Comparison of ENCODE assay signal across 8 mouse cellular contexts in genomic region chr7:89939497-89940353, GRCm38 (mm10). TPM values are rescaled to one million over a fixed set of nuclear protein-coding genes. Genes with fewer than 3 reads are reported as not detected.
A peak's percentile ranks its signal among the peaks of the same experiment; 100 is the strongest.
DNase-seq lines count a peak whose midpoint lies in the region; ATAC-seq and TF ChIP-seq lines count a peak whose summit lies in the region.

No protein-coding gene starts in this region.

- H3K9ac ChIP-seq in heart, embryonic 11.5 days (ENCODE audit: low read depth, low read length): peak overlapping the region; percentile 86
- H3K9ac ChIP-seq in ES-Bruce4 (ENCODE audit: low read depth, poor library complexity, severe bottlenecking): peak overlapping the region; percentile 73
- H3K9ac ChIP-seq in forebrain, embryonic 13.5 days: peak overlapping the region; percentile 78
- H3K9ac ChIP-seq in liver, embryonic 14.5 days (replicated peaks): peak overlapping the region; percentile 75

- peak overlapping the region; percentile 76 for H3K4me3 ChIP-seq in heart, embryonic 11.5 days (ENCODE audit: low read depth, low read length)
- H3K4me3 ChIP-seq in ES-Bruce4 (ENCODE audit: low read depth, low read length): peak overlapping the region; percentile 36
- peak overlapping the region; percentile 86 for H3K4me3 ChIP-seq in forebrain, embryonic 13.5 days
- H3K4me3 ChIP-seq in liver, embryonic 14.5 days (ENCODE audit: insufficient read depth in 1 of 2, low read depth in 2 of 2, low read length in 2 of 2): peak overlapping the region; percentile 11 to 79

- DNase-seq in heart, postnatal 36 days: no peak
- DNase-seq in liver, embryonic 14.5 days (ENCODE audit: low read depth in 3 of 3, low spot score in 3 of 3): no peak
- DNase-seq in adipocyte (ENCODE audit: low spot score): no peak
- DNase-seq in cerebellum, adult 18-20 months: no peak
- DNase-seq in cerebellum, adult 11 months: no peak

- TF ChIP-seq CTCF in ES-Bruce4 (IDR thresholded peaks at IDR 0.05; ENCODE audit: low read depth, low read length): no peak
- no peak for TF ChIP-seq CTCF in liver, embryonic 14.5 days (IDR thresholded peaks at IDR 0.05; ENCODE audit: low read depth)

- no peak for TF ChIP-seq POLR2A in ES-Bruce4 (IDR thresholded peaks at IDR 0.05; ENCODE audit: insufficient read depth, low read length)

- H3K27me3 ChIP-seq in heart, embryonic 11.5 days (ENCODE audit: control insufficient read depth, insufficient read depth, low read length): no peaks in the 10 kb centered on the region
- no peaks in the 10 kb centered on the region for H3K27me3 ChIP-seq in ES-Bruce4 (ENCODE audit: control insufficient read depth, insufficient read depth, low read length, poor library complexity, severe bottlenecking)
- H3K27me3 ChIP-seq in forebrain, embryonic 13.5 days: no peaks in the 10 kb centered on the region
- no peaks in the 10 kb centered on the region for H3K27me3 ChIP-seq in liver, embryonic 14.5 days (ENCODE audit: control insufficient read depth, insufficient read depth, low read length)

- ATAC-seq in heart, embryonic 11.5 days (replicated peaks; ENCODE audit: insufficient number of reproducible peaks, low FRiP score, low TSS enrichment): no peak
- no peak for ATAC-seq in forebrain, embryonic 13.5 days
- no peak for ATAC-seq in liver, embryonic 14.5 days (ENCODE audit: insufficient read depth)

- H3K36me3 ChIP-seq in heart, embryonic 11.5 days (ENCODE audit: control insufficient read depth, insufficient read depth, low read length): no peaks in the 10 kb centered on the region
- peaks cover 4% of the 10 kb centered on the region for H3K36me3 ChIP-seq in ES-Bruce4 (ENCODE audit: control insufficient read depth, insufficient read depth, low read length, poor library complexity, severe bottlenecking)
- peaks cover 2% of the 10 kb centered on the region; the same call in 1 of the 2 replicates for H3K36me3 ChIP-seq in forebrain, embryonic 13.5 days (ENCODE audit: poor library complexity, severe bottlenecking)
- no peaks in the 10 kb centered on the region for H3K36me3 ChIP-seq in liver, embryonic 14.5 days (replicated peaks; ENCODE audit: control insufficient read depth, insufficient read depth, low read depth)

- WGBS in heart, embryonic 11.5 days (ENCODE audit: insufficient replicate concordance): 56% methylated on average over 15 of the region's 15 CpGs
- 29% methylated on average over 15 of the region's 15 CpGs for WGBS in forebrain, embryonic 13.5 days
- 45% methylated on average over 15 of the region's 15 CpGs for WGBS in liver, embryonic 14.5 days (ENCODE audit: insufficient replicate concordance)

- no peak for TF ChIP-seq EP300 in ES-Bruce4 (IDR thresholded peaks at IDR 0.05; ENCODE audit: insufficient read depth, low read depth, low read length)
- TF ChIP-seq EP300 in liver, embryonic 14.5 days (IDR thresholded peaks at IDR 0.05; ENCODE audit: low read depth): no peak

- H3K4me1 ChIP-seq in heart, embryonic 11.5 days (ENCODE audit: control insufficient read depth, insufficient read depth, low read length): no peaks in the 10 kb centered on the region; the same call in 1 of the 2 replicates
- no peaks in the 10 kb centered on the region for H3K4me1 ChIP-seq in ES-Bruce4 (ENCODE audit: control insufficient read depth, insufficient read depth, low read length)
- H3K4me1 ChIP-seq in forebrain, embryonic 13.5 days: peaks cover 10% of the 10 kb centered on the region
- H3K4me1 ChIP-seq in liver, embryonic 14.5 days (replicated peaks; ENCODE audit: control insufficient read depth in 2 of 2, insufficient read depth in 2 of 2, low read length in 1 of 2): peaks cover 11% of the 10 kb centered on the region in 2 experiments

- H3K27ac ChIP-seq in heart, embryonic 11.5 days (ENCODE audit: low read depth, low read length): no peak overlapping the region
- H3K27ac ChIP-seq in ES-Bruce4 (ENCODE audit: insufficient read depth, low read length): peak overlapping the region; percentile 25; the same call in 1 of the 2 replicates
- no peak overlapping the region for H3K27ac ChIP-seq in forebrain, embryonic 13.5 days
- H3K27ac ChIP-seq in liver, embryonic 14.5 days: no peak overlapping the region

- H3K9me3 ChIP-seq in heart, embryonic 11.5 days (replicated peaks; ENCODE audit: control insufficient read depth, low read length): no peaks in the 10 kb centered on the region
- no peaks in the 10 kb centered on the region for H3K9me3 ChIP-seq in ES-Bruce4 (replicated peaks; ENCODE audit: control insufficient read depth, insufficient read depth, low read length, poor library complexity, severe bottlenecking)
- no peaks in the 10 kb centered on the region for H3K9me3 ChIP-seq in forebrain, embryonic 13.5 days (replicated peaks)
- H3K9me3 ChIP-seq in liver, embryonic 14.5 days (ENCODE audit: control insufficient read depth, low read length): no peaks in the 10 kb centered on the region

- H3K4me2 ChIP-seq in heart, embryonic 11.5 days: peak overlapping the region; percentile 74
- peak overlapping the region; percentile 75 for H3K4me2 ChIP-seq in forebrain, embryonic 13.5 days
- H3K4me2 ChIP-seq in liver, embryonic 14.5 days (ENCODE audit: low read depth): peak overlapping the region; percentile 87

- intact Hi-C loops in heart, postnatal 36 days (cut with DNase I): no loop called here

RNA-seq across cellular contexts. Expression of gene Hikeshi, which starts 1.3 kb away (rescaled TPM):
- 116 and 122 TPM in 2 replicates for polyA plus RNA-seq in heart, embryonic 11.5 days (2014; fragmentation: Nextera tagmentation; extraction: Ambion mirVana)
- 10 to 100 TPM; 60.8 to 80.8 TPM for total RNA-seq in heart, postnatal 36 days (2021)
- 63.0 and 64.7 TPM in 2 replicates for polyA plus RNA-seq in ES-Bruce4 (2011; ENCODE audit: insufficient read depth, insufficient read length, low read depth, missing spikeins)
- polyA plus RNA-seq in forebrain, embryonic 13.5 days (2015; fragmentation: Nextera tagmentation; extraction: Ambion mirVana): 173 and 174 TPM in 2 replicates
- polyA plus RNA-seq in liver, embryonic 14.5 days (2012; rRNA removed): 13.9 and 26.7 TPM in 2 replicates
- polyA plus RNA-seq in liver, embryonic 14.5 days (2014; fragmentation: Nextera tagmentation; extraction: Ambion mirVana): 62.1 and 66.9 TPM in 2 replicates

RNA-seq across cellular contexts. Expression of gene Ccdc81, which starts 36.3 kb away (rescaled TPM):
- polyA plus RNA-seq in heart, embryonic 11.5 days (2014; fragmentation: Nextera tagmentation; extraction: Ambion mirVana): not detected in 2 replicates
- total RNA-seq in heart, postnatal 36 days (2021): not detected
- 0.24 and 0.27 TPM in 2 replicates for polyA plus RNA-seq in ES-Bruce4 (2011; ENCODE audit: insufficient read depth, insufficient read length, low read depth, missing spikeins)
- polyA plus RNA-seq in forebrain, embryonic 13.5 days (2015; fragmentation: Nextera tagmentation; extraction: Ambion mirVana): 0.19 and 0.40 TPM in 2 replicates
- polyA plus RNA-seq in liver, embryonic 14.5 days (2012; rRNA removed): not detected in 2 replicates
- polyA plus RNA-seq in liver, embryonic 14.5 days (2014; fragmentation: Nextera tagmentation; extraction: Ambion mirVana): not detected in 2 replicates

RNA-seq across cellular contexts. Expression of gene Eed, which starts 41.1 kb away (rescaled TPM):
- 49.7 and 52.7 TPM in 2 replicates for polyA plus RNA-seq in heart, embryonic 11.5 days (2014; fragmentation: Nextera tagmentation; extraction: Ambion mirVana)
- 10 to 100 TPM; 24.1 to 25.4 TPM for total RNA-seq in heart, postnatal 36 days (2021)
- polyA plus RNA-seq in ES-Bruce4 (2011; ENCODE audit: insufficient read depth, insufficient read length, low read depth, missing spikeins): 293 and 327 TPM in 2 replicates
- polyA plus RNA-seq in forebrain, embryonic 13.5 days (2015; fragmentation: Nextera tagmentation; extraction: Ambion mirVana): 60.0 and 61.0 TPM in 2 replicates
- polyA plus RNA-seq in liver, embryonic 14.5 days (2012; rRNA removed): 18.1 and 32.3 TPM in 2 replicates
- 34.1 and 34.7 TPM in 2 replicates for polyA plus RNA-seq in liver, embryonic 14.5 days (2014; fragmentation: Nextera tagmentation; extraction: Ambion mirVana)

Comparison
In these comparisons a context has a peak if more than half of its experiments do, and no peak if none do; other contexts are left out.
1. H3K4me3 ChIP-seq: peak in every context shown above with its lines; median percentile 86 in forebrain, embryonic 13.5 days; 76 in heart, embryonic 11.5 days; 45 in liver, embryonic 14.5 days; 36 in ES-Bruce4.